Mouse (Mus musculus) spleen, adult 12 weeks (tissue): ENCODE measurements around the gene Thap3.
A peak's percentile ranks its signal among the peaks of the same experiment; 100 is the strongest.

Experiments
- DNase-seq: peaks from one replicate; pipeline ENCODE4 v3.0.0; 2022; ENCODE audit warnings: low spot score

Thap3 gene

GRCm38 (mm10) chr4:151983560-151983959 lies 5.2 kb downstream of the Thap3 start:
- DNase-seq = no peak

GRCm38 (mm10) chr4:151983043-151983442 lies 5.8 kb downstream of the Thap3 start:
- DNase-seq = no peak

GRCm38 (mm10) chr4:151981363-151981762 lies 7.4 kb downstream of the Thap3 start:
- peak; percentile 59 for DNase-seq

GRCm38 (mm10) chr4:151980699-151981098 lies 8.1 kb downstream of the Thap3 start:
- no peak for DNase-seq

- DNase-seq = peak; percentile 78
Observed at GRCm38 (mm10) chr4:151977748-151978147, 11.0 kb downstream of the Thap3 start.

GRCm38 (mm10) chr4:151975441-151975840 lies 13.4 kb downstream of the Thap3 start:
- DNase-seq = peak; percentile 63

GRCm38 (mm10) chr4:151972221-151972967 lies 16.4 kb downstream of the Thap3 start:
- DNase-seq = no peak

- DNase-seq = no peak
Observed at GRCm38 (mm10) chr4:151968204-151968921, 20.4 kb downstream of the Thap3 start.

GRCm38 (mm10) chr4:151962817-151963216 lies 26.0 kb downstream of the Thap3 start:
- no peak for DNase-seq

GRCm38 (mm10) chr4:151960513-151960854 lies 28.3 kb downstream of the Thap3 start:
- DNase-seq = peak; percentile 74

GRCm38 (mm10) chr4:151959849-151960512 lies 28.8 kb downstream of the Thap3 start:
- no peak for DNase-seq

- DNase-seq = peak; percentile 42
Observed at GRCm38 (mm10) chr4:151957584-151958315, 31.0 kb downstream of the Thap3 start.

- DNase-seq = no peak
Observed at GRCm38 (mm10) chr4:151955791-151956190, 33.0 kb downstream of the Thap3 start.

- no peak for DNase-seq
Observed at GRCm38 (mm10) chr4:151953209-151953608, 35.6 kb downstream of the Thap3 start.

GRCm38 (mm10) chr4:151948497-151949471 lies 40.0 kb downstream of the Thap3 start:
- no peak for DNase-seq

- DNase-seq = no peak
Observed at GRCm38 (mm10) chr4:151946211-151946610, 42.6 kb downstream of the Thap3 start.

GRCm38 (mm10) chr4:151938089-151938488 lies 50.7 kb downstream of the Thap3 start:
- DNase-seq = no peak

GRCm38 (mm10) chr4:151937441-151937840 lies 51.4 kb downstream of the Thap3 start:
- no peak for DNase-seq

GRCm38 (mm10) chr4:151934215-151934572 lies 54.6 kb downstream of the Thap3 start:
- no peak for DNase-seq

- peak; percentile 98 for DNase-seq
Observed at GRCm38 (mm10) chr4:151933505-151934214, 55.1 kb downstream of the Thap3 start, which contains the start of gene Dnajc11. Dnajc11 (plus strand) TSS chr4:151933691.
